Mouse (Mus musculus) megakaryocyte, embryonic 14.5 days (primary cell): Measurements from ENCODE around the gene Tmprss4.

ENCODE experiments used
- FLI1 ChIP-seq: IDR thresholded peaks from 2 replicates; pipeline ENCODE4 v1.6.1; 2012; ENCODE audit warnings: low read length, inconsistent platforms, mixed read lengths
- GATA1 ChIP-seq: IDR thresholded peaks from 3 replicates; pipeline ENCODE4 v1.6.1; 2012; ENCODE audit warnings: mixed read lengths, low read length, inconsistent platforms, borderline replicate concordance

DNA sequence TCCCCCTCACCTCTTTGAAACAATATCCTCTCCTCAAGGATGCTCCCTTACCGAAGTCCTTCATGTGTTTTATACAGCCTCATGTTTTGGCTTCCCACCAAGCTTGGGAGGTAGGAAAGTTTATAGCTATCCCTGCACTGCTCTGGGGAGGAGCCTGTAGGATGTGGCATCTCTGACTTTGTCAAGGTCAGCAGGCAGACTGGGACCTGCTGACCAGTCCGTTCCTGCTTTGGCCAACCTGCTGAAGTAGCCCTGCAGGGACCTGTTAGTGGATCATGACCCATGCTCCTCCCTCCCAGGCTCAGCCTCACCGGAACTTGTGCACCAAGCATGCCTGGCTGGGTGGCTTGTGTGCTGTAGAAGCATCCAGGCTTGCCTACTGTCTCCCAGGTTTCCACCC, 61.2 kb downstream of the Tmprss4 start:
- TF ChIP-seq GATA1 (no peak), FLI1 (no peak)
